Mouse (Mus musculus) limb, embryonic 12.5 days (tissue): ENCODE results near the gene Nlrx1. TPM values are rescaled to one million over a fixed set of nuclear protein-coding genes. Genes with fewer than 3 reads are reported as not detected.
"Not testable (repeated sequence)": the region's sequence is repeated elsewhere in the genome, so short reads cannot be mapped to it uniquely, and the experiment has no call there.

Source experiments
- ATAC-seq: fragments of 200-750 bp; cut with Nextera tagmentation; 2 replicates; pipeline ENCODE4 v1.8.0; 2017; ENCODE audit warnings: low read depth, moderate TSS enrichment; ENCODE audit not compliant: insufficient number of reproducible peaks, insufficient read depth, low FRiP score, low TSS enrichment
- H3K27ac ChIP-seq: fragments of 300-500 bp; sonication (generic); 2 replicates; pipeline ENCODE4 v1.5.1; 2016; ENCODE audit warnings: mild to moderate bottlenecking, moderate library complexity
- H3K27me3 ChIP-seq: fragments of 300-500 bp; sonication (generic); 2 replicates; pipeline ENCODE4 v1.6.1; 2016; ENCODE audit warnings: mild to moderate bottlenecking, moderate library complexity
- H3K36me3 ChIP-seq: fragments of 300-500 bp; sonication (generic); 2 replicates; pipeline ENCODE4 v1.6.1; 2016; ENCODE audit warnings: mild to moderate bottlenecking, moderate library complexity
- H3K4me1 ChIP-seq: fragments of 300-500 bp; sonication (generic); replicated peaks from 2 replicates; pipeline ENCODE4 v1.6.1; 2016
- H3K4me2 ChIP-seq: fragments of 300-500 bp; sonication (generic); 2 replicates; pipeline ENCODE4 v1.6.1; 2016; ENCODE audit warnings: mild to moderate bottlenecking, moderate library complexity
- H3K4me3 ChIP-seq: fragments of 300-500 bp; sonication (generic); replicated peaks from 2 replicates; pipeline ENCODE4 v1.5.1; 2016; ENCODE audit warnings: mild to moderate bottlenecking
- H3K9ac ChIP-seq: fragments of 300-500 bp; sonication (generic); replicated peaks from 2 replicates; pipeline ENCODE4 v1.6.1; 2016; ENCODE audit warnings: mild to moderate bottlenecking, moderate library complexity
- H3K9me3 ChIP-seq: fragments of 300-500 bp; sonication (generic); 2 replicates; pipeline ENCODE4 v1.6.1; 2016; ENCODE audit warnings: mild to moderate bottlenecking, moderate library complexity
- WGBS: fragments of 180-500 bp; shearing (Covaris S2); methylation state at CpG from one replicate; pipeline ENCODE4 v1.1.7; 2016; 5-methylcytosine and 5-hydroxymethylcytosine counted together
- polyA plus RNA-seq: library from polyadenylated mRNA; unstranded; fragments of >200 nt; fragmentation: Nextera tagmentation; extraction: Ambion mirVana; gene quantifications from 2 replicates; pipeline ENCODE4 v1.2.1, GENCODE M21; 2016

Nlrx1 gene
- polyA plus RNA-seq, 1 experiment from 2014 or later = 6.7 TPM

DNA sequence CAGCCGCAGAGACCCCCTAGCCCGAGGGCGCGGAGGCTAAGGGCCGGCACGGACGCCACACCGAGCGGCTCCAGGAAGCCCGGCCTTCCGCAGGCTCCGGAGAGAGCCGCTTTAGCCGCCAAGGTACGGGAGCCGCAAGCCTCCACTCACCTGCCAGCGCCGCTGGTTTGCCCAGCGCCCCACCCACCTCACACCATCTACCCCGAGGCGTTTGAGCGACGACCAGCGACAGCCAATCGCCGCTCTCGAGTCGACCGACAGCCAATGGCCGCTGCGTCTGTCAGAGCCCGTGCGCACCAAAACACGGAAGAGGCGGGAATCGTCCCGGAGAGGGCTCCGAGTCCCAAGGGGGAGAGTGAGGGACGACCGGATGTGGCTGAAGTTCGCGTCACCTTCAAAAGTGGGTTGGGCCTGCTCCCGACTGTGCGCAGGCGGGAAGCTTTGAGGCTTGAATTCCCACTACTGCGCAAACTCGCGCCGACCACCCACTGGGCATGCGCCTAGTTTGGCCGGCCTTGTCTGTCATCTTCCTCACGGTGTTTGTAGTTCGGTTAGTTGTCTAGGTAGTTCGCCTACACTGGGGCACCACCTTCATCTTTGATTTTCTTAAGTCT lies 37.2 kb upstream of the Nlrx1 start, which contains the start of gene Hinfp:
Gene Hinfp, minus strand, starts transcription at position 206 of the 614 bp plus-strand sequence.
- Histone ChIP-seq H3K36me3 (peaks cover 28% of the 10 kb centered on the region), H3K27me3 (no peaks in the 10 kb centered on the region), H3K9ac (peak within 1 kb of the TSS; percentile 91), H3K4me1 (peaks cover 13% of the 10 kb centered on the region), H3K9me3 (no peaks in the 10 kb centered on the region), H3K4me3 (peak within 1 kb of the TSS; percentile 96), H3K4me2 (peak within 1 kb of the TSS; percentile 79), H3K27ac (peak within 1 kb of the TSS; percentile 56)
- ATAC-seq = peak; percentile 99
- under 1% methylated on average over 54 of the region's 54 CpGs for WGBS

DNA sequence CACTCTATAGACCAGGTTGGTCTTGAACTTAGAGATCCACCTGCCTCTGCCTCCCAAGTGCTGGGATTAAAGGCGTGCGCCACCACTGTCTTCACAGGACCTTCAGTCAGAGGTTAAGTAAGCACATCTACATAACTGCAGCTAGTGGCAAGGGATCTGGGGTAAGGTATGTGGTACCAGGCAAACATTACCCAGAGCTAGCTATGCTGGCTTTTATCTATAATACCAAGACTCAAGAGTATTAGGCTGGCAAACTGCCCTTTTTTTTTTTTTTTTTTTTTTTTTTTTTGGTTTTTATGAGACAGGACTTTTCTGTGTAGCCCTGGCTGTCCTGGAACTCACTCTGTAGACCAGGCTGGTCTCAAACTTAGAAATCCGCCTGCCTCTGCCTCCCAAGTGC lies 31.6 kb upstream of the Nlrx1 start:
- not testable (repeated sequence) for ATAC-seq, H3K27me3 ChIP-seq, H3K4me2 ChIP-seq, H3K9me3 ChIP-seq, H3K9ac ChIP-seq, H3K27ac ChIP-seq, H3K4me3 ChIP-seq
- 95% methylated on average over 3 of the region's 3 CpGs for WGBS
- H3K4me1 ChIP-seq = peaks cover 13% of the 10 kb centered on the region
- peaks cover 77% of the 10 kb centered on the region for H3K36me3 ChIP-seq

DNA sequence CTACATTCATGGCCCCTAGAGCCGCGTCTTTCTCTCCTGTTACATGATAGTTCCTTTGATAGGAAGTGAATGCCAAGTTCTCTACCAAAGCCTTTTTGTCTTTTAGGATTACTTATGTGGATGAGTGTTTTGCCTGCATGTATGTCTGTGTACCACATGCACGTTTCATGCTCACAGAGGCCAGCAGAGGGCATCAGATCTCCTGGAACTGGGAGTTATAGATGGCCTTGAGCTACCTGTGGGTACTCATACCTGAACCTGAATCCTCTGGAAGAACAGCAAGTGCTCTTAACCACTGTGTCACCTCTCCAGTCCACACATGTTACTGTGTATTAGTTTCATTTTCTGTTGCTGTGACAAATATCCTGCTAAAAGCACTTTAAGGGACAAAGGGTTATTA lies 24.1 kb upstream of the Nlrx1 start:
- no peak overlapping the region for H3K27ac ChIP-seq

DNA sequence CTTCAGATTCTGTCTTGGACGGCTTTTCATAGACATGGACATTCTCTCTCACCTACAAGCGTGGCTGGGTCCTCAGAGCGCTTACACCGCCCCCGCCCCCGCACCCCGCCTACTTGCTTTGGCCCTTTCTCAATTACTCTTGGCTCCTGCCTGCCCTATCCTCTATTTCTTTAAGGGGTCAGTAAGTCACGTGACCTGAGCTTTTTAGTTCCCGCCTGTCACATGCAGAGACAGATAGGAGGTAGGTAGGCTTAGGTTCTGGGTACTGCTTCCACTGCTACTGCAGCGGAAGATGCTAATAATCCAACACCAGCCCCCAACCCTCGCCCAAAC lies 20.5 kb upstream of the Nlrx1 start:
- Histone ChIP-seq H3K4me2 (peak overlapping the region; percentile 95), H3K9ac (0 out of 2 replicates have a peak overlapping the region, but pooled peaks have one; percentile 81), H3K36me3 (peaks cover 40% of the 10 kb centered on the region), H3K4me3 (peak overlapping the region; percentile 76), H3K27ac (no peak overlapping the region), H3K4me1 (peaks cover 16% of the 10 kb centered on the region), H3K27me3 (peaks cover 46% of the 10 kb centered on the region), H3K9me3 (0 out of 2 replicates have a peak, but pooled peaks cover 6% of the 10 kb centered on the region)
- WGBS = 8% methylated on average over 11 of the region's 11 CpGs
- ATAC-seq = no peak

More for the DNA sequence above, 24.1 kb upstream of the Nlrx1 start:
- 0 out of 2 replicates have a peak, but pooled peaks cover 6% of the 10 kb centered on the region for H3K9me3 ChIP-seq
- H3K36me3 ChIP-seq = peaks cover 73% of the 10 kb centered on the region
- peaks cover 22% of the 10 kb centered on the region for H3K27me3 ChIP-seq
- 70% methylated on average over 3 of the region's 3 CpGs for WGBS
- no peak overlapping the region for H3K4me2 ChIP-seq
- H3K4me3 ChIP-seq = no peak overlapping the region
- no peak overlapping the region for H3K9ac ChIP-seq
- H3K4me1 ChIP-seq = peaks cover 5% of the 10 kb centered on the region
- no peak for ATAC-seq

DNA sequence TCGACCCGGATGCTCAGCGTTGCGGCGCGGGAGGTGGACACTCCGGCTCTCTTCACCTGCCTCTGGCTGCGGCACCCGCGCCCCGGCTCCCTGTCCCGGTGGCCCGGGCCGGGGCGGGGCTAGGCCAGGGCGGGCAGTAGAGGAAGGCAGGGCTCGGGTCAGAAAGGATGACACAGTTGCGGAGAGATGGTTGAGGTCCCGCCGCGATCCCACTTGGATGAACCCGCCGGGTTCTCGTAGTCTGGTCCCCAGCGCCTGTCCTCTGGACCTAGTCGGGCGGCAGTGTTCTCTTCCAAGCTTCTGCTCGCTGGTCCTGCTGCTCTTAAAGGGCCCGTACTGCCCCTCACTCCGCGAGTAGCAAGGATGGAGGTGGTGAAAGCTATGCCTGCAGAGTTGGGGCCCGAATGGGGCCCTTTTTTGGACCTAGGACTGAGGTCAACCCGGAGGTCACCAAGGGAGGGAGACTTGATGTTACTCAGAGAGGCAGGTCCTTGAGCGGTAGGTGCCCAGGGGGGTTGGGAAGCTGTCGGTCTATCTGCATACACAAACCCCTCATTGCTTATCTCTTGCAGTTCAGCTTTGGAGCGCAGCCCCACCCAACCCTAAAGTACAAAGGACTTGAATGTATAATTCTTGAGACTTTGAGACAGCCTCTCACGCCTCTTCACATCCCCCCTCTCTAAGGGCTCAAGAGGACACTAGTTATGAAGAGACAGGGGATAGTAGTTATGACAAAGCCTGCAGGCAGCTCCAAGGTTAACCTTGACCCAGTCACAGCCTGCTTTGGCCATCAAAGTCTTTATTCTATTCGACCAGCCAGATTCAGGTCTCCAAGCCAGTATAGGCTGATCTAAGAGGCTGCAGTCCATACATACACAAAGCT lies 19.9 kb upstream of the Nlrx1 start, which contains the start of gene Abcg4:
Gene Abcg4, minus strand, starts transcription at position 540 of the 883 bp plus-strand sequence.
- under 1% methylated on average over 38 of the region's 38 CpGs for whole genome bisulfite sequencing
- Histone ChIP-seq H3K4me2 (peak within 1 kb of the TSS; percentile 95), H3K4me3 (peak within 1 kb of the TSS; percentile 76), H3K9me3 (0 out of 2 replicates have a peak, but pooled peaks cover 6% of the 10 kb centered on the region), H3K4me1 (peaks cover 16% of the 10 kb centered on the region), H3K27me3 (peaks cover 46% of the 10 kb centered on the region), H3K9ac (peak within 1 kb of the TSS; percentile 81), H3K36me3 (peaks cover 34% of the 10 kb centered on the region), H3K27ac (no peak within 1 kb of the TSS)
- peak; percentile 2; the same call in 1 of the 2 replicates for ATAC-seq

DNA sequence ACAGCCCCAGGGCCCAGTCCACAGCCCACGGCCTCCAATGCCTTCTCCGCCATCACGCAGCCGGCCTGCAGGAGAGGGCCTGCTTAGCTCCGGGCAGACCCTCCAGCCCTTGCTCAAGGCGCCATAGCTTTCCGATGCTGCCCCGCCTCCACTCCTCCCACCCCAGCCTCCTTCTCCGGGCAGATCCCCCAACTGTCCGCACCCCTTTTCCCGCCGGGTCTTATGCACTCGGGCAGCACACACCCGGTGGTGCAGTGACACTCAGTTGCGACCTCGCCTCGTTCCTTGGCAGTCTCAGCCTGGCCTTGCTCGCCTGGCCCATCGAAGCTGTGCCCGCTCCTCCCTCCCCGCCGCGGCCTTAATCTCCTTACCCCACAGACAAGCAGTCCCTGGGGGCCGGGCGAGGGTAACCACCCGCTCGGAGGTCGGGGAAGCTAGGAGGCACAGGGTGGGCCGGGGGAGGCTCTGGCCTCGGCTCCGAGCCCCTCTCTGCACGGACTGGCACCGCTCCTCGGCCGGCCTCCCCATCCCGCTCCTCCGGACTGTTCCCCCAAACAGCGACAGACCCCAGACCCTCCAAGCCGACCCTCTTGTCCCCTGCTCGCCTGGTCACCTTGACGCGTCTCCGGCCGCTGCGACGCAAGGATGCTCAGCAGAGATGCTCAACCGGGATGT lies 19.1 kb upstream of the Nlrx1 start:
- H3K4me2 ChIP-seq = peak overlapping the region; percentile 95
- ATAC-seq = peak; percentile 50
- peaks cover 46% of the 10 kb centered on the region for H3K27me3 ChIP-seq
- H3K4me3 ChIP-seq = peak overlapping the region; percentile 76
- H3K27ac ChIP-seq = no peak overlapping the region
- H3K4me1 ChIP-seq = peaks cover 16% of the 10 kb centered on the region
- peaks cover 26% of the 10 kb centered on the region for H3K36me3 ChIP-seq
- under 1% methylated on average over 47 of the region's 47 CpGs for WGBS
- H3K9me3 ChIP-seq = 0 out of 2 replicates have a peak, but pooled peaks cover 6% of the 10 kb centered on the region
- H3K9ac ChIP-seq = peak overlapping the region; percentile 81

DNA sequence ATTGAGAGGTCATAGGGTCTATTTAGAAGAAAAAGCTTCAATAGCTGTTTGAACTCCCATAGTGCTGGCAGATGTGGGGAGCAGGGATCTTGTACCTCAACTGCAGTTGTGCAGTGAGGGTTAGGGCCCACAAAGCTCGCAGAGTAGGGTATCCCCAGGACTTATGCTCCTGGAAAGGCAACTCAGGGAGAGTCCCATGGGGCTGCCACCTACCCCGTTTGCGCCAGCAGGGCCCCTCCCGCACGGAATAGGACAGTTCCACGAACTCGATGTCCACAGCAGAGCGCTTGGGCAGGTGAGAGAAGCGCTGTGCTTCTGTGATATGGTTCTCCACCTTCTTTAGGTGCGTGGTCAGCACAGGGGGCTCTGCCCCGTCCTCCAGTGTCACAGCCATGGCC lies 18.6 kb upstream of the Nlrx1 start:
- no peak; the same call in 1 of the 2 replicates for ATAC-seq
- peak overlapping the region; percentile 76 for H3K4me3 ChIP-seq
- H3K9me3 ChIP-seq = 0 out of 2 replicates have a peak, but pooled peaks cover 6% of the 10 kb centered on the region

DNA sequence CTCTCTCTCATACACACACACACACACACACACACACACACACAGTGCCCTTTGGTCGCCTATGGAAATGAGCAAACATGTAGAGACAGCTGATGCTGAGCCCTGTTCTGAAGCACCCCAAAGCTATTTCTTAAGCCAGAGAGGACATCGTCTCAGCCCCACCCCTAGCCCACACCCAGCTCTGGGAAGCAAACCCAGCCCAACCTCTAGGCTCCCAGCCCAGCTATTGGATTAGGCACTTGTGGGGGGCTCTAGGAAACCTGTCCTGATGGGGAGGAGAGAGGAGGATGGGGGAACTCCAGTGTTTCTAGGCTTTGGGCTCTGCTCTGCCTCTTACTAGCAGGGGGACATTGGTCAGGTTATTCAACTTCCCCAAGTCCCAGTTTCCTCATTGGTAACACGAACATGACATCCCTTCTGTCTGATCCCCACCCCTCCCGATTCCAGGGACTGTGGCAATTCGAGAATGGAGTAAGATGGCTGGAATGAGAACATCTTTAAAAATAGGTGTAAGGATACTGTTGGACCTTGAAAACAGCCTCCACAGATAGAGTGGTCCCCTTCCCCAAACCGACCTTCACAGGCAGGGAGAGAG lies 18.0 kb upstream of the Nlrx1 start:
- Histone ChIP-seq H3K4me2 (peak overlapping the region; percentile 95; the same call in 1 of the 2 replicates), H3K4me1 (peaks cover 16% of the 10 kb centered on the region), H3K27me3 (peaks cover 46% of the 10 kb centered on the region), H3K27ac (no peak overlapping the region), H3K36me3 (peaks cover 14% of the 10 kb centered on the region), H3K4me3 (peak overlapping the region; percentile 76), H3K9me3 (0 out of 2 replicates have a peak, but pooled peaks cover 6% of the 10 kb centered on the region), H3K9ac (peak overlapping the region; percentile 81; the same call in 1 of the 2 replicates)
- 14% methylated on average over 6 of the region's 6 CpGs for WGBS
- no peak for ATAC-seq

More for the DNA sequence above, 18.6 kb upstream of the Nlrx1 start:
- Histone ChIP-seq H3K27ac (no peak overlapping the region), H3K4me2 (peak overlapping the region; percentile 95), H3K9ac (peak overlapping the region; percentile 81), H3K36me3 (peaks cover 21% of the 10 kb centered on the region), H3K27me3 (peaks cover 46% of the 10 kb centered on the region), H3K4me1 (peaks cover 16% of the 10 kb centered on the region)
- 9% methylated on average over 11 of the region's 11 CpGs for WGBS

DNA sequence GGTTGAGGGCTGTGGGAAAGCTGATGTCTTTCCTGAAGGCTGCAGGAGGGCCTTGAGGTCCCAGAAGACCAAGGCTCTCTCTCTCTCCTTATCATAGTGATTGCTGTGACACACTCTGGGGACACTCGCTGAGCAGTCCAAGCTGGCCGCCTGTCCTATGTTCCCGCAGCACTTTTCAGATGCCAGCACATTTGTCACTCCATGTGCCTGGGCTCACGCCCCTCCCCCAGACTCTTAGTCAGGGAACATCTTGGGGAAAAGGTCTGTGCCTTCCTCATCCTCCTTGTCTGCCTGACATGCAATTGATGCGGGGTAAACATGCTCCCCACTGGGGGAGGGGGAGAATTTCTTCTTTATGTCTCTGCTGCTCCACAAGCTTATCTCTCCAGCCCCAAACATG lies 14.8 kb upstream of the Nlrx1 start:
- H3K9me3 ChIP-seq = no peaks in the 10 kb centered on the region
- H3K4me2 ChIP-seq = no peak overlapping the region
- H3K27me3 ChIP-seq = peaks cover 30% of the 10 kb centered on the region
- no peak overlapping the region for H3K27ac ChIP-seq
- H3K4me3 ChIP-seq = no peak overlapping the region
- H3K36me3 ChIP-seq = peaks cover 6% of the 10 kb centered on the region; the same call in 1 of the 2 replicates
- no peak overlapping the region for H3K9ac ChIP-seq
- H3K4me1 ChIP-seq = peaks cover 11% of the 10 kb centered on the region
- no peak for ATAC-seq
- 70% methylated on average over 5 of the region's 5 CpGs for WGBS

DNA sequence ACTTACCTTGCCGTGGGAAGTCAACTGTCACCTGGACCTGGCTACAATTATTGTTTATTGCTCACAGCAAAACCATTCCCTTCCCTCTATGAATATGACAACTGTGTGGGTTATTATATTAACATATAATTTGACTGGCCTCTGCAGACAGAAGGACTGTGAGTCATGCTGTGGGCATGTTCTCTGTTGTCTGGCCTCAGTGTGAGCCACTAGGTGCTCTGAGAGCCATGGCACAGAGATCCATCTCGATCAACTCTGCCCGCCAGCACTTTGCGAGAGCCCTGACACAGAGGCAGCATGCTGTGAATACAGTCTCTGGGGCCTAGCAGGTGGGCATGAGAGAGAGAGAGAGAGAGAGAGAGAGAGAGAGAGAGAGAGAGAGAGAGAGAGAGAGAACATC lies 1.6 kb upstream of the Nlrx1 start:
- Histone ChIP-seq H3K27me3 (no peaks in the 10 kb centered on the region), H3K9me3 (0 out of 2 replicates have a peak, but pooled peaks cover 3% of the 10 kb centered on the region), H3K36me3 (no peaks in the 10 kb centered on the region), H3K9ac (no peak overlapping the region), H3K4me3 (no peak overlapping the region), H3K27ac (no peak overlapping the region), H3K4me1 (peaks cover 10% of the 10 kb centered on the region; the same call in 1 of the 2 replicates), H3K4me2 (no peak overlapping the region)
- ATAC-seq = no peak
- WGBS = 74% methylated on average over 4 of the region's 4 CpGs
